Mouse (Mus musculus) stomach, postnatal 0 days (tissue): ENCODE measurements around the gene Slc36a4. TPM values are rescaled to one million over a fixed set of nuclear protein-coding genes. Genes with fewer than 3 reads are reported as not detected.

ENCODE experiments used
- ATAC-seq: fragments of 200-750 bp; cut with Nextera tagmentation; 2 replicates; pipeline ENCODE4 v1.8.0; 2017; ENCODE audit not compliant: low FRiP score, low TSS enrichment
- DNase-seq: peaks from one replicate; pipeline ENCODE4 v3.0.0-alpha.2; 2016; ENCODE audit warnings: low spot score
- H3K27ac ChIP-seq: fragments of 300-500 bp; sonication (generic); replicated peaks from 2 replicates; pipeline ENCODE4 v1.5.1; 2014; ENCODE audit warnings: mild to moderate bottlenecking, control low read depth
- H3K27me3 ChIP-seq: fragments of 300-500 bp; sonication (generic); 2 replicates; pipeline ENCODE4 v1.6.1; 2014; ENCODE audit warnings: low read length; ENCODE audit not compliant: control insufficient read depth, insufficient read depth
- H3K36me3 ChIP-seq: fragments of 300-500 bp; sonication (generic); 2 replicates; pipeline ENCODE4 v1.6.1; 2014; ENCODE audit warnings: low read length, mixed read lengths; ENCODE audit not compliant: control insufficient read depth, insufficient read depth
- H3K4me1 ChIP-seq: fragments of 300-500 bp; sonication (generic); replicated peaks from 2 replicates; pipeline ENCODE4 v1.6.1; 2014; ENCODE audit warnings: antibody characterized with exemption; ENCODE audit not compliant: control insufficient read depth, insufficient read depth
- H3K4me2 ChIP-seq: fragments of 300-500 bp; sonication (generic); replicated peaks from 2 replicates; pipeline ENCODE4 v1.6.1; 2014; ENCODE audit warnings: low read depth, mild to moderate bottlenecking, control low read depth, moderate library complexity
- H3K4me3 ChIP-seq: fragments of 300-500 bp; sonication (generic); 2 replicates; pipeline ENCODE4 v1.5.1; 2014; ENCODE audit warnings: low read depth, low read length, control low read depth
- H3K9ac ChIP-seq: fragments of 300-500 bp; sonication (generic); 2 replicates; pipeline ENCODE4 v1.6.1; 2014; ENCODE audit warnings: mild to moderate bottlenecking, low read length, control low read depth, mixed read lengths
- H3K9me3 ChIP-seq: fragments of 300-500 bp; sonication (generic); 2 replicates; pipeline ENCODE4 v1.6.1; 2016; ENCODE audit warnings: low read length; ENCODE audit not compliant: control insufficient read depth
- CTCF ChIP-seq: IDR thresholded peaks from 2 replicates; pipeline ENCODE4 v1.5.1; 2016; ENCODE audit warnings: antibody characterized with exemption, low read depth, mild to moderate bottlenecking, moderate library complexity
- EP300 ChIP-seq: optimal IDR thresholded peaks from 2 replicates; pipeline ENCODE3; 2016; ENCODE audit warnings: antibody characterized with exemption
- WGBS: fragments of 180-500 bp; shearing (Covaris S2); extraction: QIAGEN DNeasy Blood & Tissue Kit; methylation state at CpG from one replicate; pipeline ENCODE4 v1.1.7; 2014; 5-methylcytosine and 5-hydroxymethylcytosine counted together
- polyA plus RNA-seq: library from polyadenylated mRNA; unstranded; fragments of >200 nt; fragmentation: Nextera tagmentation; extraction: Ambion mirVana; gene quantifications from 2 replicates; pipeline ENCODE4 v1.2.1, GENCODE M21; 2015

Slc36a4 gene
- polyA plus RNA-seq, 1 experiment from 2014 or later, result 6.3 TPM

DNA sequence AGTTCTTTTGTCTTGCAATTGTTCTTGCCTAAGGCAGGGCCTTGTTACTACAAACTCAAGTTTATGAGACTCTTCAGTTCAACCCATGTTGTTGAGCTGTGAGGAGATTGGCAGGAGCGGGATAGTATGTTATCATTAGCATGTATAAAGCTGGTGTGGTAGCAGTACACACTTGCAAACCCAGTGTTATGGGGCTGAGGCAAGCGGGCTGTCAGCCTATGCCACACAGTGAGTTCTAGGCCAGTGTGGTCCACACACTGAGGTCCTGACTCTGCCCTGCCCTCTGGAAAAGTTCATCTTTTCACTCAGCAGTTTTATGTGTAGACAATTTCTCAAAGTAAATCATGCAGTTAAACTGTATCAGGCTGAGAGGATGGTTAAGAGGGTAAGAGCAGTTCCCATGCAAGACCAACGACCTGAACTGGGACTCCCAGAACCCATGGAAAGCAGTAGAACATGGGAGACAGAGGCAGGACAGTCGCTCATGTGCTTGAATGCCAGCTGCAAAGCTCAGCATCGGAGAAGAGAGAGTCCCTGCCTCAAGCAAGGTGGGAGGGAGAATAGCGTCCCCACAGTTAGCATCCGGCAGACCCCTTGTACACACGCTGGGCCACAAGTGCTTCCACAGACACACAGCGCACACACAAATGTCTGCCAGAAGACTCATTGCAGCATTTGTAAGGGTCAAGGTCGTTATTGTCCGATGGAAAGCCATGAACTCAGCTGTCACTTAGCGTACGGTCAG lies 1.5 kb downstream of the Slc36a4 start:
- Histone ChIP-seq H3K4me1 (no peaks in the 10 kb centered on the region; the same call in 1 of the 2 replicates), H3K4me2 (peak overlapping the region; percentile 49; the same call in 1 of the 2 replicates), H3K36me3 (no peaks in the 10 kb centered on the region), H3K9me3 (no peaks in the 10 kb centered on the region), H3K4me3 (no peak overlapping the region), H3K27me3 (no peaks in the 10 kb centered on the region), H3K9ac (no peak overlapping the region), H3K27ac (no peak overlapping the region)
- TF ChIP-seq CTCF, result no peak
- no peak for TF ChIP-seq EP300
- no peak for ATAC-seq
- WGBS, result 86% methylated on average over 13 of the region's 13 CpGs
- DNase-seq, result no peak

DNA sequence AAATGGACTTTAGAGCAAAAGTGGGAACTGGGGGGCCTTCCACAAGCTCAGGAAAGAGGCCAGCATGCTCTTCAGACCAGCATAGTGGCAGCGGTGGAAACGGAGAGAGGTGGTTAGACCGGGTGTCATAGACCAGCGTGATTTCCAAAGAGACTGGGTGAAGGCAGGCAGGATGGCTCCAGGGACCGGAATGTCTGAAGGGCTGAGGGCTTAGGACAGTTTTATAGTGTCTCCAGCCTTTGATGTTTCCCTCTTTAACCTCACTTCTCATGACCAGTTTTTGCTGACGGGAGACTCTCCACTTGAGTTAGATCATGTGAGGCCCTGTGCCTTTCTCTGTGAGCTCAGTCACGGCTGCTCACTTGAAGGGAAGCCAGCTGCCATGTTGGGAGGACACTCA lies 2.1 kb downstream of the Slc36a4 start:
- Histone ChIP-seq H3K27me3 (no peaks in the 10 kb centered on the region), H3K4me3 (no peak overlapping the region), H3K9ac (no peak overlapping the region), H3K4me1 (no peaks in the 10 kb centered on the region; the same call in 1 of the 2 replicates), H3K36me3 (no peaks in the 10 kb centered on the region), H3K4me2 (no peak overlapping the region), H3K27ac (no peak overlapping the region), H3K9me3 (no peaks in the 10 kb centered on the region)
- DNase-seq (no peak), ATAC-seq (no peak)
- 89% methylated on average over 7 of the region's 7 CpGs for WGBS
- TF ChIP-seq CTCF (no peak), EP300 (no peak)

DNA sequence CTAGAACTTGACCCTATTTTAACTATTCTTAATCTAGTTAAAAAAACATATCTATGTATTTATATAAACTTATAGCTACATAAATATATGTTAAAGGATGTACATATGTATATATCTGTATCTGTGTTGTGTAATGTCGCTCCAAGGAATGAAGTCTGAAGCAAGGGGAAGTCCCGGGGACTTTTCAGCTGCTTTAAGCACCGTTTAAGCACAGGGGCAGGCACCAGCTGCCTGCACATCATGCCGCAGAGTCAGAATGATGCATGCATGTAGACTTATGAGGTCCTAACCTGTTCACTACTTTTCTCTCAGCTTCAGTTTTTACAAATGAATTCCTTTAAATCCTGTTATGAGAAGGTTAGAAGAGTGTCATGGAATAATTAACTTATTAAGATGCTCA lies 5.3 kb downstream of the Slc36a4 start:
- ATAC-seq, result no peak
- H3K4me1 ChIP-seq, result no peaks in the 10 kb centered on the region
- H3K27me3 ChIP-seq, result no peaks in the 10 kb centered on the region
- DNase-seq, result no peak
- H3K9me3 ChIP-seq, result no peaks in the 10 kb centered on the region
- no peak overlapping the region for H3K4me3 ChIP-seq
- H3K4me2 ChIP-seq, result no peak overlapping the region
- WGBS, result 61% methylated on average over 4 of the region's 4 CpGs
- no peak overlapping the region for H3K27ac ChIP-seq
- no peak overlapping the region for H3K9ac ChIP-seq
- no peak for TF ChIP-seq EP300
- no peak for TF ChIP-seq CTCF
- no peaks in the 10 kb centered on the region for H3K36me3 ChIP-seq

DNA sequence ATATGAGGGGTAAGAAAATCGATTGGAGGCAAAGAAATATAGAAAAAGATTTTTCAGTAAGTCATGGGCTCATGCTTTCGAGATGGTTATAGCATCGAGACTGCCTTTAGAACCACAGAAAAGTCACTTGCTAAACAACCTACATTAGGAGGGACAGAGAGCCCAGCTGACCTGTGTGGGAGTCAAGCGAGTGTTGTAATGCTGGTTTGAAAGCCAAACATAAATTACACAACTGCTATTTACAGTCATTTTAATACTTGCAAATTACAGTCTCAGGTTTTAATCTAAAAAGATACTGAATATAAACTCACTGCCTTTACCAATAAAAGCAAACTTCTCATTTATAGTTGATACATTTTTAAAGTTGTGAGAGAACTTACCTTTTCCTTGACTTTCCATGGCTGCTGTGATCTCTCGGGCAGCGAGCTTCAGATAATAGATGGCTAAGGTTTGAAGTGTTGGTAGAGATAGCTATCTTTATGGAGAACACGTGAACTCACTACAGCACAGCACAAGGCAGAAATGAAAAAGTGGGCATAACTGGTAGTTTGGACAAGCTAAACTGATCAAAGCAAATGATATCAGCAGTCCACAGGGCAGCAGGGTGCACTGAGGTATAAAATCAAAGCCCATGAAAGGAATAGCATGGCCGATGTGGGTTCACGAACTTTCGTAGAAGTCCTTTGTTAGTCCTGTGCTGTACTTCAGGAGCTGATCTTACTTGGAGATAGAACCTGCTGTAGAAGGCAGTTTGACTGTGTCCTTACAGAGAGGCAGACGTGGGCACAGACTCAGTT lies 5.9 kb downstream of the Slc36a4 start:
- Histone ChIP-seq H3K27ac (no peak overlapping the region), H3K4me3 (no peak overlapping the region), H3K4me2 (no peak overlapping the region), H3K27me3 (no peaks in the 10 kb centered on the region), H3K9ac (no peak overlapping the region), H3K36me3 (peaks cover under 1% of the 10 kb centered on the region; the same call in 1 of the 2 replicates), H3K4me1 (no peaks in the 10 kb centered on the region), H3K9me3 (no peaks in the 10 kb centered on the region)
- TF ChIP-seq CTCF (no peak), EP300 (no peak)
- DNase-seq, result no peak
- WGBS, result 79% methylated on average over 11 of the region's 11 CpGs
- ATAC-seq, result no peak

DNA sequence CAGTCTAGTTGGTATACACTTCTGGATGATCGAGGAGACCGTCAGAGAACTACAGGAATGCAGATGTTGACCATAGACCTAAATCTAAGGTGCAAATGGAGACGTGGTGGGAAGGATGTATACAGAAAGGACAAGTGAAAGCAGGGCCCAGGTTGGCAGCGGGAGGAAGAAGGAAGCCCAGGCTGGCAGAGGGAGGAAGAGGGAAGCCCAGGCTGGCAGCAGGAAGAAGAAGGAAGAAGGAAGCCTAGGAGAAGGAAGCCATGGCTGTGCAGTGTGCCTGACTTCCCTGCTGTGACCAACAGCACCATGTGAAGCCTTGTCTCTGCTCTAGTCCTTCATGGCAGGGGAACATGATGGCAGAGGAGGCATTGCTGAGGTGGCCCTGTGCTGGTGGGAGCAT lies 7.8 kb downstream of the Slc36a4 start:
- no peaks in the 10 kb centered on the region for H3K27me3 ChIP-seq
- H3K9me3 ChIP-seq, result no peaks in the 10 kb centered on the region
- peaks cover 3% of the 10 kb centered on the region; the same call in 1 of the 2 replicates for H3K36me3 ChIP-seq
- no peak overlapping the region for H3K27ac ChIP-seq
- no peaks in the 10 kb centered on the region for H3K4me1 ChIP-seq
- no peak overlapping the region for H3K4me3 ChIP-seq
- DNase-seq (no peak), ATAC-seq (no peak)
- WGBS, result 77% methylated on average over 4 of the region's 4 CpGs
- H3K9ac ChIP-seq, result no peak overlapping the region
- TF ChIP-seq CTCF (no peak), EP300 (no peak)
- H3K4me2 ChIP-seq, result no peak overlapping the region

DNA sequence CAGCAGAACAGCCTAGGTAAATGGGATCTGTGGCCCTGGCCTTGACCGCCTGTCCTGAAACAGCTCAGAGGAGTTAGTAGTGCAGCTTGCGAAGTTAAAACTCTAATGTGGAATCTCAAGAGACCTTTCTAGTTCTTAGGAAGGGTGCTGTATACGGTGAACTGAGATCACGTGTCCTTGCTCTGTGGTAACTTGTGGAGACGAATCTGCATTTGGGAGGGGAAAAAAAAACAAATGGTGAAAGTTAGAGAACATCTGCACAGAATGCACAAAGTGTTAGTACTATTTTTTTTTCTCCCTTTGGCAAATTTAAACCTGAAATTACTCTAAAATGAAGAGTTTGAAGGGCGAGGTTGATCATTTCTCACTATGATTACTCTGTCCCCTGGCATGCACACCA lies 8.8 kb downstream of the Slc36a4 start:
- Histone ChIP-seq H3K4me2 (no peak overlapping the region), H3K4me3 (no peak overlapping the region), H3K9ac (no peak overlapping the region), H3K4me1 (no peaks in the 10 kb centered on the region), H3K9me3 (no peaks in the 10 kb centered on the region), H3K27ac (no peak overlapping the region), H3K27me3 (no peaks in the 10 kb centered on the region), H3K36me3 (peaks cover 3% of the 10 kb centered on the region; the same call in 1 of the 2 replicates)
- TF ChIP-seq CTCF (no peak), EP300 (no peak)
- WGBS, result 82% methylated on average over 6 of the region's 6 CpGs
- ATAC-seq, result no peak
- DNase-seq, result no peak
